Mouse (Mus musculus) midbrain, embryonic 10.5 days (tissue): ENCODE measurements at regions not wholly inside any gene's neighbourhood (a gene's known extent, or its start where the extent isn't known, plus 50 kb on each side); places are given as distances from the start of the nearest gene placed in this dataset.

Experiments used
- DNase-seq: peaks from one replicate; pipeline ENCODE4 v3.0.0-alpha.2; 2017; ENCODE audit warnings: low spot score
- H3K27ac ChIP-seq: fragments of 300-500 bp; sonication (generic); replicated peaks from 2 replicates; pipeline ENCODE4 v1.5.1; 2016; ENCODE audit warnings: mild to moderate bottlenecking
- H3K27me3 ChIP-seq: fragments of 300-500 bp; sonication (generic); 2 replicates; pipeline ENCODE4 v1.6.1; 2016; ENCODE audit warnings: low read depth, mild to moderate bottlenecking; ENCODE audit not compliant: poor library complexity, severe bottlenecking
- H3K36me3 ChIP-seq: fragments of 300-500 bp; sonication (generic); 2 replicates; pipeline ENCODE4 v1.6.1; 2016; ENCODE audit warnings: mild to moderate bottlenecking, moderate library complexity
- H3K4me1 ChIP-seq: fragments of 300-500 bp; sonication (generic); 2 replicates; pipeline ENCODE4 v1.6.1; 2016
- H3K4me3 ChIP-seq: fragments of 300-500 bp; sonication (generic); 2 replicates; pipeline ENCODE4 v1.5.1; 2016; ENCODE audit warnings: mild to moderate bottlenecking, moderate library complexity
- H3K9me3 ChIP-seq: fragments of 300-500 bp; sonication (generic); replicated peaks from 2 replicates; pipeline ENCODE4 v1.6.1; 2016; ENCODE audit warnings: mild to moderate bottlenecking
- WGBS: fragments of 180-500 bp; shearing (Covaris S2); methylation state at CpG from one replicate; pipeline ENCODE4 v1.1.7; 2016; 5-methylcytosine and 5-hydroxymethylcytosine counted together

DNA sequence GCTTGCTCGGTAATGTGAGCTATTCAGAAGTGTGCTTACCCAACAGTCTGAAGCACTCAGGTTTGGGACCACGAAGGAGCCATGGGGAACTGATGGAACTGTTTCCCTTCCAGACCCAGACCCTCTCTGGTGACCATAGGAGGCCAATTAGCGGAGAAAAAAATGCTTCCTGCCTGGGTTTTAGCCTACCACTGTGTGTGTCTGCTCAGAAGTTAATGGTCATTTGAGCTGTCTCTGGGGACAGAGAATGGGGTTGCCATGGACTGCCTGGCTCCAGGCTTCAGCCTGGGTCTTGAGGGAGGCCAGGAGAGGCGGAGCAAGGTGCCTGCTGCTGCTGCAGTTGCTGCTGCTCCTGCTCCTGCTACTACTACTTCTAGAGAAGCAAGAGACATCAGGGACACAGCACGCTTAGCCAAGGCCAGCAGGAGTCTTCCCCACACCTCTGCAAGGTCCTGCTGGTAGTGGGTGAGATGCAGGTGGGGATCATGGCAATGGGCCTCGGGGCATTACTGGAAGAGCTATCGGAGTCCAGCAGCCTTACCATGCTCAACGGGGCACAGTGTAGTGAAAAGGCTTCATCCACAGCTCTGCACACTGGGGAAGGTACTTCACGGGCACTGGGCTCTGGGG is 141.2 kb upstream of the Pja1 start:
- Histone ChIP-seq H3K9me3 (no peaks in the 10 kb centered on the region), H3K27me3 (peaks cover 92% of the 10 kb centered on the region), H3K4me3 (no peak overlapping the region), H3K36me3 (no peaks in the 10 kb centered on the region), H3K27ac (no peak overlapping the region), H3K4me1 (peaks cover 18% of the 10 kb centered on the region)
- no peak for DNase-seq
- WGBS = 72% methylated on average over 9 of the region's 9 CpGs

DNA sequence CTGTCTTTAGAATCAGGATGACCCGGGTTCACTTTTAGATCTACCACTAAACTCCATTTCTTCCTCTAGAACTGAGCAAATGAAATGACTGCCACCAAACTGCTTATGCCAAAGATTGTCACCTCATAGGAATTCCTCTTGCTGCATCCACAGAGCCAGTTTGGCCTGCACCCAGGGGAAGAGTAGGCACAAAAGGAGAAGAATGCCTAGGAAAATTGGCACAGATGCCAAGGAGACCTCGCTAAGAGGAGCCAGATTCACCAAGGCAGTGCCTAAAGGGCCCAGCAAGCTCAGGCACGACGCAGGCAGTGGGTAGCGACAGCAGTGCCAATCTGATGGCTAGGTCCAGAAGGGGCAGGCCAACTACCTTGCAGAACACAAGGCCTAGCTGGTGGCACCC is 139.0 kb upstream of the Pja1 start:
- no peak for DNase-seq
- Histone ChIP-seq H3K4me1 (peaks cover 21% of the 10 kb centered on the region), H3K36me3 (no peaks in the 10 kb centered on the region), H3K27me3 (peaks cover 98% of the 10 kb centered on the region), H3K27ac (no peak overlapping the region), H3K9me3 (no peaks in the 10 kb centered on the region), H3K4me3 (no peak overlapping the region)
- WGBS = 86% methylated on average over 5 of the region's 5 CpGs

DNA sequence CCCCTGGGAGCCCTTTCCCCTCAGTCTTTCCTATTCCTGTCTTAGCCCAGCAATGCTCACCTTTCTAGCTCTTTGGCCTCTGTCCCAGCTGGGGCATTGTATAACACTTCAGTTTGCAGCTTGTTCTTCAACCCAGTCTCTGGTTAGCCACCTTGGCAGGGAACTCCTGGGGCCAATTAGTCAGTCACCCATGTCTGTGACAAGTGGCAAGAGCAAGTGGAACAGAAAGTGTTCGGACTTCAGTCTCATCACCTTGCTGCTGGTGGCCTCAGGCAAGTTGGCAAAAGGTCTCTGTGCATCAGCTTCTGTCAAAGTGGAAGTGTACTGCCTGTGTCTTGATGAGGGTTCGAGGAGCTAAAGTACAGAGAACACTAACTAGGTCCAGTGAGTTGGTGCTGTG is 138.5 kb upstream of the Pja1 start:
- no peak overlapping the region for H3K27ac ChIP-seq
- no peaks in the 10 kb centered on the region for H3K36me3 ChIP-seq
- H3K9me3 ChIP-seq = no peaks in the 10 kb centered on the region
- H3K27me3 ChIP-seq = peaks cover 99% of the 10 kb centered on the region
- no peak overlapping the region for H3K4me3 ChIP-seq
- no peak for DNase-seq
- WGBS = 87% methylated on average over 2 of the region's 2 CpGs
- peaks cover 21% of the 10 kb centered on the region for H3K4me1 ChIP-seq

DNA sequence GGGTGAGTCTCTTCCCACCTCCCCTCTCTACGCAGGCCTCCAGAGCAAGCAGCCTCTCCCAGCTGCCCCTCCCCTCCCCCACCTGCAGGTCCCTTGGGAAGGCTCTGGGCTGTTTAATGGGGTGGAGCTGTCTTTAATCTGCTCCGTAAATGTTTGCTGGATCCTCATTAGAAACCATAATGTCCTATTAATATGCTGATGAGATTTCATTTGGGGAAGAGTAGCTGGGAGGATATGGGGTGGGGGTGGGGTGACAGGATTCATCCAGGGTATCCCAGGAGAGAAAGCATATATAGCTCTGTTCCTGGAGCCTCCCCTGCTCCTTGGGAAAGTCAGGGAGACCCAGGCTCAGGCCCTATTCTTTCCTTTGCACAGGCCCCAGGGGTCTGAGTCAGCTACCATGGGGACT is 137.2 kb upstream of the Pja1 start:
- WGBS = 34% methylated on average over 2 of the region's 2 CpGs
- H3K27me3 ChIP-seq = peaks cover 99% of the 10 kb centered on the region
- no peak overlapping the region for H3K4me3 ChIP-seq
- no peaks in the 10 kb centered on the region for H3K9me3 ChIP-seq
- no peak overlapping the region for H3K27ac ChIP-seq
- H3K36me3 ChIP-seq = no peaks in the 10 kb centered on the region
- DNase-seq = no peak
- H3K4me1 ChIP-seq = peaks cover 21% of the 10 kb centered on the region

DNA sequence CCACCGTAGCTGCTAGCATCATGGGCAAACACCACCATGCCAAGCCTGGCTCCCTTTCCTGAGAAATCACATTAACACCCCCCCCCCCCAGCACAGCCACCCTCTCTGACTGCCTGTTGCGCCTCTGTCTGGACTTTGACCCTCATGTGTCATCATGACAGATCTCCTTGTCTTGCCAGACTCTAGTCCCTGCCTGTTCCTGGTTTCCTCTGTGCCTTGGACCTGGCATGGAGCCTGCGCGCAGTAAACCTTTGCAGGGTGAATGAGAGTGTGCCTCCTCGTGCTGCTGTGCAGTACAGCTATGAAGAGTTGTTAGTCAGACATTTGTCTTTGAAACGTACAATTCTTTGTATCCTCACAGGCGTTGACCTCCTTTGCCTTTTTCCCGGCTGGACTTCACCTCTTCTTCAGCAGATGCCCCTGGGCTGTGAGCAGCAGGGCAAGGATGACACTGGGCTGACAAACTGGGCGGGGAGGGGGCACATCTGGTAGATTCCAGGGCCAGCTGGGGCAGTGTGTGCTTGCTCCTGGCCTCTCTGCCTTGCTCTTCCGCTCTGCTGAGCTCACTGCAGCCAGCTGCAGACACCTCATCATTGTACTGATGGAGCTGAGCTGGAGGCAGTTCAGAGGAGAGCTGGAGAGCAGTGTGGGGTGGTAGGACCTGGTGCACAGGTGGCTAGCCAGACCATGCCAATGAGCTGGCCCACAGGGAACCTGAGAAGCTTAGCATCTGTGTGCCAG is 134.2 kb upstream of the Pja1 start:
- no peak for DNase-seq
- no peak overlapping the region for H3K4me3 ChIP-seq
- no peak overlapping the region; the same call in 1 of the 2 replicates for H3K27ac ChIP-seq
- peaks cover 16% of the 10 kb centered on the region for H3K4me1 ChIP-seq
- WGBS = 67% methylated on average over 10 of the region's 10 CpGs
- no peaks in the 10 kb centered on the region for H3K36me3 ChIP-seq
- H3K9me3 ChIP-seq = no peaks in the 10 kb centered on the region
- peaks cover 98% of the 10 kb centered on the region for H3K27me3 ChIP-seq

DNA sequence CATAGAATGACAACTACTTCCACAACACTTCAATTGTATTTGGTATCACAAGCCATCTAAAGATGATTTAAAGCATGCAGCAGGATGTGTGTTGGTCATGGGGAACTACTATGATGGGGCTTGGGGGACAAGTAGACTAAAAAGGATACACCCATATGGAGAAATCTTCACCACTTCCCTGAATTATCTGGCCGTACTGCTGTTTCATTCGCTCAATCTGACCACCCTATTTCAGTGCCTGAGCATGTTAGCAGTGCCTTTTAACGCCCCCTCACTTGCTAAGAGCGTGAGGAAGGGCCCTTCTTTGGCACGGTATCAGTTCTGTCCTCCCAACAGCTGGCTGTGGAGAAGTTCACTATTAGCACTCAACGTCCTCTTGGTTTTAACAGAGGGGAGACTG is 132.6 kb upstream of the Pja1 start:
- Histone ChIP-seq H3K9me3 (no peaks in the 10 kb centered on the region), H3K4me3 (no peak overlapping the region), H3K27ac (no peak overlapping the region), H3K4me1 (peaks cover 14% of the 10 kb centered on the region), H3K27me3 (peaks cover 98% of the 10 kb centered on the region), H3K36me3 (no peaks in the 10 kb centered on the region)
- DNase-seq = no peak
- 88% methylated on average over 6 of the region's 6 CpGs for WGBS

DNA sequence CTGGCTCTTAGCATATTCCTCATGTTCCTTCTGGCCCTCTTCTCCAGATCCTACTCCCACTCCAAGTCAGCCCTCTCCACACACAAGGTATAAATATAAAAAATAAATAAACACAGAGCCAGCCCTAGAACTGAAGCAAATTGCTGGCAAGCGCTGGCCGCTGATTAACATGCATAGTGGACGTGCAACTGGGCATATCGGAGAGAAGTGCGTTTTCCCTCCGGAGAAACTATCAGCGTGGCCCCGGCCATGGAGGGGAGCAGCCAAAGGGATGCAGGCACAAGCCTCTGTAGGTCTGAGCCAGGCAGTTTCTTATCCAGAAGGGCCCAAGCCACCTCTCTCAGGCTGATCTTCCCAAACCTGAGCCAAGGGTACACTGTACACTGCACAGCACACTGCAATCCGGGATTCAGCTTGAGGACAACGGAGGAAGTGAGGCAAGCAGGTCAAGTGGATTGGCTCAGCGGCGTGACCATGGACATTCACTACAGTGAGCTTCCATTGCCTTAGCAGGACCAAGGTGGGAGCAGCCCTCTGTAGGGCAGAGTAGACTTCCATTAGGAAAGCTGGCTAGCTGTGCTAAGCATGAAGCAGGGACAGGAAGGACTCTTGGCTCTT is 131.3 kb upstream of the Pja1 start:
- H3K27me3 ChIP-seq = peaks cover 98% of the 10 kb centered on the region
- DNase-seq = no peak

DNA sequence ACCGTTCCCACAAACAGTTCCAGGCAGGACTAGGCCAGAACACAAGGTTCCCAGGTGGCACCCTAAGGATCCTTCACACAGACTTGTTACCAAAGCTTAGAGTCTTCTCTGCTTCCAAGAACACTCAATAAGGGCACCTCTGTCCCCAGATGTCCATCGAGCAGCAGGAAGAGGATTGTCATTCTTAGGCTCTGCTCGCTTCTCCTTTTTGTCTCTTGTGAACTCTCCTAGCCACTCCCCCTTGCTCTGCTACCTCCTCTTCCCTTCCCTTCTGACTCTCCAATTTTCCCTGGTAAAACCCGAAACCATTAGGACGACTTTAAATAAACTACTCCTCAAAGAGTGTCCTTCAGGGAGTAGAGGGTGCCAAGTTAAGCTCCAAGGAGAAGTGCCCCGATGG is 124.4 kb upstream of the Pja1 start:
- H3K4me3 ChIP-seq = no peak overlapping the region
- H3K27me3 ChIP-seq = peaks cover 98% of the 10 kb centered on the region
- H3K9me3 ChIP-seq = no peaks in the 10 kb centered on the region
- H3K36me3 ChIP-seq = no peaks in the 10 kb centered on the region
- DNase-seq = no peak
- peaks cover 29% of the 10 kb centered on the region for H3K4me1 ChIP-seq
- H3K27ac ChIP-seq = 0 out of 2 replicates have a peak overlapping the region, but pooled peaks have one; percentile 55
- 80% methylated on average over 6 of the region's 6 CpGs for WGBS

More for the DNA sequence above, 131.3 kb upstream of the Pja1 start:
- H3K9me3 ChIP-seq = no peaks in the 10 kb centered on the region
- H3K4me1 ChIP-seq = peaks cover 4% of the 10 kb centered on the region
- H3K4me3 ChIP-seq = no peak overlapping the region
- no peaks in the 10 kb centered on the region for H3K36me3 ChIP-seq
- no peak overlapping the region for H3K27ac ChIP-seq
- WGBS = 76% methylated on average over 12 of the region's 12 CpGs

DNA sequence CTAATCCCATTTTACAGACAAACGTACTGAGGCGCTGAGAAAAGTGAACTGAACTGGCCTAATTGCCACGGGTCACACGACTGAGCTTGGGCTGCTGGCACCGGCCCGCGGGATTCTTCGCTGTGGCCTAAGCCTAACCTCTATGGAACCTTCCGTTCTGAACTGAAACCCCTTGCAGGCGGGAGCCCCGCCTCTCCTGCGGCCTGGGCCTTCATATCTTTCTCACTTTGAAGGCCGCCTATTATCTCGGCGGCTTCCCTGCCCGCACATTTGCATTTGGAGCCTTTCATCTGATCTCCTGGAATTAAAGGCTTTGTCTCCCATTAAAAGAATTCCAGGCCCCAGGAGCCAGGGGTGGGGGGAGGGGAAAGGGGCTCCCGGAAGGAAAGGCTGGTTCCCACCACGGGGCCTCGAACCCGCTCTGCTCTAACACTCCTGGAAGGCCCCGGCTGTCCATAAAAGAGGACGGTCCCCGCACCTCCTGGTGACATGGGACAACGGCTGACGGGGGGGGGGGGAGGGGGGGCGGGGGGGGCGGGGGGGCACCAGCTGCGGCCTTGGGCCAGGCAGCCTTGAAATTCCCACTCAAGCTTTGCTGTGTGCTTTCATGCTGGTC is 122.9 kb upstream of the Pja1 start:
- WGBS = 23% methylated on average over 19 of the region's 28 CpGs
- Histone ChIP-seq H3K4me1 (peaks cover 29% of the 10 kb centered on the region), H3K9me3 (no peaks in the 10 kb centered on the region), H3K4me3 (no peak overlapping the region), H3K36me3 (no peaks in the 10 kb centered on the region), H3K27ac (peak overlapping the region; percentile 55; the same call in 1 of the 2 replicates), H3K27me3 (peaks cover 100% of the 10 kb centered on the region)
- DNase-seq = peak; percentile 63

DNA sequence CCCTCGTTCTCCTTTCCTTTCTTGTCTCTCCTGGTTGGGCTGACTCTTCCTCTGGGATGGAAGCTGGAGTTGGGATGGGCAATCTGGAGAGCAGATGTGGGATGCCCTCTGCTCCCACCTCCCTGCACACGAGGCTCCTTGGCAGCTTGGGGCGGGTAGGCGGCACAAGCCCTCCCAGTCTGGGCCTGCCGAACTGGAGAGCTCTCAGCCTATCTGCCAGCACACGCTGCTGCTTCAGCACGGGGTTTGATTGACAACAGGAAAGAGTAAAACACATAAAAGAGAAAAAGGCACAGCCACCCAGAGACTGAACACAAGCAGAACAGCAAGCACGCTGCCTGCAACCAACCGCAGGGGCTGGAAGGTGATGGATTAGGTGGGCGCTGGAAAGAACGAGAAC is 121.9 kb upstream of the Pja1 start:
- peak overlapping the region; percentile 52 for H3K27ac ChIP-seq
- no peak overlapping the region for H3K4me3 ChIP-seq
- no peaks in the 10 kb centered on the region for H3K9me3 ChIP-seq
- no peaks in the 10 kb centered on the region for H3K36me3 ChIP-seq
- peaks cover 100% of the 10 kb centered on the region for H3K27me3 ChIP-seq
- DNase-seq = no peak
- 39% methylated on average over 11 of the region's 11 CpGs for WGBS
- H3K4me1 ChIP-seq = peaks cover 29% of the 10 kb centered on the region

DNA sequence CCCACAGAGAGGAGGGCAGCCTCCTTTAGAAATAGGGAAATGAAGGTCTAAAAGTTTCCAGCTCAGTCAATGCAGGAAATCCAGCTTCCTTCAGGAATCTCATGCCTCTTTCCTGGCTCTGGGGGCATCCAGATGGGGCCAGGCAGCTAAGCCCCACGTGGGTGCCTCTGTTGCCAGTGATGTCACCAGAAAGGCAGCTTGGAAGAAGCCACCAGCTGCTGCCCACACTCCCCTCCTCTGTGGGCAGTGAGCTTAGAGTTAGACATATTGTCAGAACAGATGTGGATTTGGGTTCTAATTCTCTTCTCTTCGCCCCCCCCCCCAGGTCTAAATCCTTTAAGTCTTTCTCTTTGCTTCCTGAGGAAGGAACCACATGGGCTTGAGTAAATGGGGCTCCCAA is 116.2 kb upstream of the Pja1 start:
- Histone ChIP-seq H3K27ac (no peak overlapping the region), H3K9me3 (no peaks in the 10 kb centered on the region), H3K4me1 (peaks cover 19% of the 10 kb centered on the region), H3K36me3 (no peaks in the 10 kb centered on the region), H3K4me3 (no peak overlapping the region), H3K27me3 (peaks cover 94% of the 10 kb centered on the region)
- no peak for DNase-seq
- 37% methylated on average over 2 of the region's 2 CpGs for WGBS

DNA sequence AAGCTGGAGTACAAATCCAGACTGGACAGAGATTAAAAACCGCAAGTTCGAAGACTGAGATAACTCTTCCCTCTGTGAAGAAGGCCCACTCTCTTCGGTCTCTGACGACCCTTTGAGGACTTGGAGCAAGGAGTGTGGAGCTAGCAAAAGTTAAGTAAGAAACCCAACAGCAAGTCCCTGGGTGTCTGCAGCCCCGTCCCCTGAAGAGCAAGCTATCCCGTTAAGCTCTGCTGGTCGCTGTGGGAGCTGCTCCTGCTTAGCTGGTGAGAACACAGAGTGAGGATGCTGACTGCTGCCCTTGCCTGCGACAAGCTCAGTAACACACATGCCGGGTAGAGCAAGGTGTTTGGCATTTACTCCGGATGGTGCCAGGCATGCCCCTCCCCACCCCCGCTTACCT is 115.2 kb upstream of the Pja1 start:
- WGBS = 51% methylated on average over 11 of the region's 11 CpGs
- Histone ChIP-seq H3K27me3 (peaks cover 94% of the 10 kb centered on the region), H3K4me3 (no peak overlapping the region), H3K27ac (no peak overlapping the region), H3K4me1 (peaks cover 25% of the 10 kb centered on the region), H3K36me3 (no peaks in the 10 kb centered on the region), H3K9me3 (no peaks in the 10 kb centered on the region)
- DNase-seq = no peak

DNA sequence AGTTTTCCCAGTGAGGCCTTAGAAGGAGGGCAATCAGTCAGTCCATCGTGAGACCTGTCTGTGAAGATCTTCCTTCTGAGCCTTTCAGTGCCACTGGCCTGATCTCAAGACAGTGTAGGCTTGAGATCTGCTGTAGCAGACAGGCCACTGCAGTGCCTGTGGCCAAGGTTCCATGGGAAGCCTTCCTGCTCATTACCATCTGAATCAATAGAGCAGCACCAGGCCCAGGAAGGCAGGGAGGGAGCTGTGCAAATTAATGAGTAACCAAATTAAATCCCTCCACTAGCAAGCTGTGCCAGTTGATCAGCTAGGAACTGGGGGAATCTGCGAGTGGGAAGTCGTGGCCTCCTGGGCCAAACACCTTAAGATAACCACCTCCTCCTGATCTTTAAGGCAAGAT is 114.6 kb upstream of the Pja1 start:
- peaks cover 94% of the 10 kb centered on the region for H3K27me3 ChIP-seq
- no peaks in the 10 kb centered on the region for H3K36me3 ChIP-seq
- H3K27ac ChIP-seq = peak overlapping the region; percentile 20; the same call in 1 of the 2 replicates
- H3K4me3 ChIP-seq = no peak overlapping the region
- H3K4me1 ChIP-seq = peaks cover 20% of the 10 kb centered on the region
- WGBS = 32% methylated on average over 3 of the region's 3 CpGs
- no peaks in the 10 kb centered on the region for H3K9me3 ChIP-seq
- no peak for DNase-seq
